Mouse (Mus musculus) right cerebral cortex, postnatal 25 days (tissue): Measurements from ENCODE around the gene Sectm1b.
"Not testable (repeated sequence)": the region's sequence is repeated elsewhere in the genome, so short reads cannot be mapped to it uniquely, and the experiment has no call there.

Experiments used
- DNase-seq: peaks from one replicate; pipeline ENCODE4 v3.0.0; 2022

Sectm1b gene

DNA sequence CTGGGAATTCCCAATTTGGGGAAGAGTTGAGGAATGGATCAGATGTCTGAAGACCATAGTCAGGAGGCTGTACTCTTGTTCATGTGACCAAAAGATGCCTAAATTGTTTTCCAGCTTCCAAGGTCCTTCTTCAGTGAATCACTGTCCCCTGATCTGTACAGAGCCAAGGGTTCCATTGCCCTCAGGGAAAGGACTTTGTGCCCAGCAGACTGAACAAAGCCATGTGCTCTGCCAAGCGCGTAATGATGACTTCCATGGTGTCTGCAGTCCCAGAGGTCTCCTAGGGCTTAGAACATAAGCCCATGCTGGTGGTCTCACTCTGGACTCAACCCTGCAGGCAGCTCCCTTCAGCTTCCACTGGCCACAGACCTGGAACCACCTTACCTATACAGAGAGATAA, 4.5 kb upstream of the Sectm1b start:
- DNase-seq: no peak

DNA sequence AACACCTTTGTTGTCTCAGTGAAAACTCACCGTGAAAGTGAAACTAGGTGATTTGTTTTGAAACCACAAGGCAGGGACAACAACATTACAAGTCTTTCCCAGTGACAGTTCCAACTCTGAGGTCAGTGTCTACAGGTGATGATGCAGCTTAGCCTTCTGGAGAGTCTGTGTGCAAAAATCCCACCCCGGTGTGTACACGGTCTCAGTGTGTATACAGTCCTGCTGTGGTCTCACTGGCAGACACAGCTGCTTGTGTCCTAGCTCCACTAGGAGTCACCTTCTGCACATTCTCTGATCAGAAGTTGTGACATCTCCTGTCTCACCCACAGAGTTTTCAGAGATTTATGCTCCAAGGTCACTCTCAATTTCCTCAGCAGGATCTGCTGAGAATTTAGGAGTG, 828 bp upstream of the Sectm1b start:
- DNase-seq: no peak

DNA sequence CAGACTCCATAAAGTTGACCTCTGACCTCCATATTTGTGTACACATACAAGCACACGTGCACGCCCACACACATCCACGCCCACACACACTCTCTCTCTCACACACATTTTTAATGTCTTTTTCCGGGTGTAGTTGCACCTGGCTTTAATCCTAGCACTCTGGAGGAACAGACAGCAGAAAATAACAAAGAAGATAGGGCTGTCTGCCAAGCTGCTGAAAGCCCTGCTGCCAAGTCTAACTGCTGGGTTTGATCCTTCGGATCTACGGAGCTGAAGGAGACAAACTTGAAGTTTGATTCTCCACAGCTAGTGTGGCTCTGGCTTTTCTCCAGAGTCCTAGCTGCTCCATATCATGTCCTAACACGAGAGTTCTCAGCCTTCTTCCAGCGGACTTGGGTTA, 1.8 kb downstream of the Sectm1b start:
- no peak for DNase-seq

DNA sequence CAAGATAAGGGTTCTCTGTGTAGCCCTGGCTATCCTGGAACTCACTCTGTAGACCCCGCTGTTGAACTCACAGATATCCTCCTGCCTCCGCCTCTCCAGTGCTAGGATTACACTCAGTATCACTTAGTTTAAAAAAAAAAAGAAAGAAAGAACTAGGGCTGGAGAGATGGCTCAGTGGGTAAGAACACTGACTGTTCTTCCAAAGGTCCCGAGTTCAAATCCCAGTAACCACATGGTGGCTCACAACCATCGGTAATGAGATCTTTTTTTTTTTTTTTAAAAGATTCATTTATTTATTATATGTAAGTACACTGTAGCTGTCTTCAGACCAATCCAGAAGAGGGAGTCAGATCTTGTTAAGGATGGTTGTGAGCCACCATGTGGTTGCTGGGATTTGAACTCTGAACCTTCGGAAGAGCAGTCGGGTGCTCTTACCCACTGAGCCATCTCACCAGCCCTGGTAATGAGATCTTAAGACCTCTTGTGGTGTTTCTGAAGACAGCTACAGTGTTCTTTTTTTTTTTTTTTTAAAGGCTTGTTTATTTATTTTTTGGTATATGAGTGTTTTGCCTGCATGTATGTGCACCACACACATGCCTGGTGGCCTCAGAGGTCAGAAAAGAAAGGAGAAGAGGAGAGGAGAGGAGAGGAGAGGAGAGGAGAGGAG, 2.8 kb downstream of the Sectm1b start:
- not testable (repeated sequence) for DNase-seq

DNA sequence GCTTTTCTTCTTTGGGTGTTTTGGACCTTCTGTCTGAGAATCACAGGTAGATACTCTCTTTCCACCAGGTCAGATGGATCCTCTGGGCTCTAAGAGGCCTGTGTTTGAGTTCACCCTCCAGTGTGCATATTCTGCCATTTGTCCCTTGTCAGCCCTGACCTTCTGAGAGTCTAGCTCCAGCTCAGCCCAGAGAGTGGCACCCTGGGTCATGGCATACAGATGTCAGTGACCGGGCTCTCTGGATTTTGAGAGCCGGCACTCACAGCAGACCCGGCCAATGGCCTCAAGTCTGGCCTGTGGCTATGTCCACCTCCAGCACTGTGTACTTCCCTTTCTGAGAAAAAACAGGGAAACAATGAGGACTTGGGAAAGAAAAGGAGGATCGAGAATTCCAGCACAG, 3.9 kb downstream of the Sectm1b start:
- no peak for DNase-seq

DNA sequence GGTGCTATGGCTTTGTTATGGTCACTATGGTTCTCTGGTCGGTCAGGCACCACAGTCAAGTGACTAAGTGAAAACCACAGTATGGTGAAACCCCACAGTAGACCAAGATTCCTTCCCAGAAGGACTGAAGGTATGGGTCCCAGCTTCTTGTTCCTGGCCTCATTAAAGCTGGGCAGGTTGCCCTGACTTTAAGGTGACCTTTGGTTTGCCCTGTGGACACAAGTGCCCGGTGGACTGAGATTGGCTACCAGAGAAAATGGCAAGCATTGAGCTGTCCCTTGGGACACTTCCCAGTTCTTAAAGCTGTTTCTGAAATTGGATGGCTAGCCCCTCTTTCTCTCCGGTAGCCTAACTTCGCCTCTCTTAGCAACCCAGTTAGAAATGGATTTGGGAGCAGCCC, 4.4 kb downstream of the Sectm1b start:
- DNase-seq: no peak

DNA sequence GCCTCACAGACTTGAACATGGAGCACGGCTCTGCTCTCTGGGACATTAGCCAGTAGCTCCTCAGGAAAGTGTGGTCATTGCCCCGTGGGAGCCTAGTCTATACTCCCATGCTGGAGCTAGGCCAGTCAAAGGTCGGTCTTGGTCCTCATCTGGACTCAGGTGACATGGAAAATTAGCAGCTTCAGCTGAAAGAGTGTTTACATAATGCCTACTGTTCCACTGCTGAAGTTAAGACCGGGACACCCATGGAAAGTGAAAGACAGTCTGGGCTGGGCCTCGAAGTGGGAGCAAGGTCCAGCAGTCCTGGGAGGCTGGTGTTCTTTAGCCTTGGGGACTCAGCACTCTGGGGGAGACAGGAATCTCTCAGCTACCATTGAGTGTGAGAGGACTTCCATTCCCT, 5.2 kb downstream of the Sectm1b start:
- no peak for DNase-seq

DNA sequence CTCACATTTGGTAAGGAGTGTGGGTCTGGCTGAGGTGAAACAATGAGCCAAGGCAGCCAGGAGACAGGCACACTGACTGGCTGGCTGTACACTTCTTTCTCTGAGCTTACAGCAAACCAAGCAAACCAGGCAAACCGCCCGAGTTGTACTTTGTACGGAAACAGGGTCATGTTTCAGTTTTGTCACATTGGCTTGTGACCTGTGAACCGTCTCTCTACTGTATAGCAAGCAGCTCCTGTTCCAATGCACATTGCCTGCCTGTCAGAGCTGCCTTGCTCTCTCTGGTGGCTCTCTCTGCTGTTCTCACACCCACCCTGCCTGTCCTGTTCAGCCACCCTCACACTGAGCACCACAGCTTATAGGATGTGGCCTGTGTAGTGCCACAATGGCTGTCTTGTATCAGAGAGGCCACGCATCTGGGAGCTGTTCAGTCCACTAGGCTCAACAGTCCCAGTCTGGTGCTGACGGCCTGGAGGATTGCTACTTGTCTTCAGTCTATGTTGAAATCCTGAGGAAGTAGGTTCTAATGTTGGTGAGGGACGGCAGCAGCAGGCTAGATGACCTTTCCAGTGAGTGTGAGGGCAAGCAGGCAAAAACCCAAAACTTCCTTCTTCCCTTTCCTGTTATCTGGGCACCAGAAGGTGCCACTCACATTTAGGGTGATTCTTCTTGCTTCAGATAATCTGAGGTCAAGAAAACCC, 6.7 kb downstream of the Sectm1b start:
- DNase-seq: no peak

DNA sequence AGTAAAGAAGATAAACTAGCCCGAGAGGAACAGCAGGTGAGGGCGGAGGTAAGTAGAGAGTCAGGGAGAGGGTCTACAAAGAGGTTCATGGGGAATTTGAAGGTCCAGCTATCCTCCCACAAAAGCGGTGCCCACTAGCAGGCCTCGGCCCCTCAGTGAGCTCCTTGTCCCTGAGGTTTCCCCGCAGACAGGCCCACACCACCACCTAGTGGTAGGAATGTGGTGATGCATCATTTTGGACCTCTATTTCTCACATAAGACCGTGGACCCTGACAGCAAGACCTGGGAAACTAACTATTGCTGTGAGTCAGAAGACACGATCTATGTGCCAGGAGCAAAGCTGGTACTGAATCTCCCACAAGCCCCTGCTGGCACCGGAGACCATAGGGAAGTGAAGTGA, 9.8 kb downstream of the Sectm1b start:
- DNase-seq: peak; percentile 64

DNA sequence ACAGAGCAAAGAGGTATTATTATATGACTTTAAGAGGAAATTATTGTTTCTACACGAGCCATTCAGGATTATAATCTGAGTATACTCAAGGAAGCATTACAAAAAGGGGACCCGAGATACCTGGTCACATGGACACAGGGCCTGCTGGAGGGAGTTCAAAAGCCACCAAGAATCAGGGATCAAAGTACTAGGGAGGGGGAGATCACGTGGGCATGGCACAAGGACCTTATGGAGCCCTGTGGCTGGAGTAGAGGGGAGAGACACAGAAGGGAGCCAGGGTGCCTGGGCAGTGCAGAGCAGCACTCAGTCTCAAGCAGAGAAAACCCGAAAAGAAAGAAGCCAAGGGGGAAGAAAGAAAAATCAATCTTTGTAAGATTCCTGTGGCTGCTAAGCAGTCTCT, 11.0 kb downstream of the Sectm1b start:
- DNase-seq: no peak

DNA sequence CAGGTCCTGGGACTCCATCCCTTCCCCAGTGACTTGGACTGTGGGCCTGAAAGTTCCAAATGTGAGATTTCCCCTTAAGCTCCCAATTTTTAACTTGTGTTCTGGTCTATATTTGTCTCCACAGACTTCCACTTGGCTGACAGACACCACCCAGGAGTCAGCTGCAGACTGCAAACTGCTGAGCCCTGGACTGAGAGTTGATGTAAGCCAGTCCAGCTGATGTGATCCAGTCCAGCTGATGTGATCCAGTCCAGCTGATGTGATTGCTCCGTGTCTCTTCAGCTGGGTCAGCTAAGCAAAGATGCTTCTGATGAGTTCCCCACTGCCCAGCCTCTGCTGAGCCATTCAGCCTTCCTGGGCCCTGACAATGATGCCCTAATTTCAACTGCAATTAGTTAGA, 11.6 kb downstream of the Sectm1b start:
- no peak for DNase-seq

DNA sequence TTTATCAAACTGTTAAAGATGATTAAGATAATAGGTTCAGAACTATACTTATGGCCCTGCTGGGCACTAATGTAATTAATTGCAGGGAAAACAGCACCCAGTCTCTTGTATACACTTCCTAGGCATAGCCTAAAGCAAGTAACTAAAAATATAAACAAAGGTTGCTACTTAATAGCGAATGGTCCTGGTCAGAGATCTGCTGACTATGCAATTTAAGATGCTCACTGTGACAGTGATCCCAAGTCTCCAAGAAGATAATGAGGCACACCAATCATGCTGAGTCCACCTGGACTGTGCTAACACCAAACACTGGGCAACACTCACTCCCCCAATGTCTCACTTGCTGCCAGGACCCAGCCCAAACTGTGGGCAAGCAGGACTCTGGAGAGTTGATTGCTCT, 13.5 kb downstream of the Sectm1b start:
- no peak for DNase-seq

DNA sequence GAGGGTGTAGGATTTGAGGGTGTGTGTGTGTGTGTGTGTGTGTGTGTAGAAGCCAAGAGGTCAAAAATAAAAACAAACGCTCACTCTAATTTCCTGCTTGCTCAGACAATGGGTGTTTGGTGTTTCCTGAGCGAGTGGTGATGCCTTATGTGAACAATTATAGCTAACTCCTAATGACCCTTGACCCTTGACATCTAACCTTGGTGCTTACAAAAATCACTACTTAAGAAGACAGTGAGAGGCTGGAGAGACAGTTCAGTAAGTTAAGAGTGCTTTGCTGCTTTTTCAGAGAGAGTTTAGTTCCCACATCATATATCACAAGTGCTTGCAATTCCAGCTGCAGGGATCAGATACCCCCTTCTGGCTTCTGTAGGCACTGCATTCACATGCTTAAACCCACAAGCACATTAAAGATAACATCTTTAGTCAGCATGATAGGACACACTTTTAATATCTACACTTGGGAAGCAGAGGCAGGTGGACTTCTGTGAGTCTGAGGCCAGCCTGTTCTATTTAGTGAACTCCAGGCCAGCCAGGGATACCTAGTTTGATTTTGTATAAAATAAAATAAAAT, 15.5 kb downstream of the Sectm1b start:
- DNase-seq: no peak

DNA sequence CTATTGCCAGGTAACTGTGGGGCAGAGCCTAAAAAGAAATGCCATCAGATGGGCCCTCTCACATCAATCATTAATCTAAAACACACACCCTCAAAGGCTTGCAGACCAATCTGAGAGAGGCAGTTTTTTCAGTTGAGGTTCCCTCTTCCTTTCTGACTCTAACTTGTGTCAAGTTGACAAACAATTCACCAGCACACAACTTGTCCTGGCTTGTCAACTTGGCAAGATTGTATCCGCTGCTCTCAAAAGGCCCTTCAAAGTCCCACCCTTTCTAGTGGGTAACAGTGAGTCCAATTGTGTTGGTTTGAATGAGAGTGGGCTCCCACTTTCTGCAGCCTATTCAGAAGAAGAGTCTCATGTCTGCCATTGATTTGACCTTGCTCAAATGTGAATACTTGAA, 18.1 kb downstream of the Sectm1b start:
- no peak for DNase-seq

DNA sequence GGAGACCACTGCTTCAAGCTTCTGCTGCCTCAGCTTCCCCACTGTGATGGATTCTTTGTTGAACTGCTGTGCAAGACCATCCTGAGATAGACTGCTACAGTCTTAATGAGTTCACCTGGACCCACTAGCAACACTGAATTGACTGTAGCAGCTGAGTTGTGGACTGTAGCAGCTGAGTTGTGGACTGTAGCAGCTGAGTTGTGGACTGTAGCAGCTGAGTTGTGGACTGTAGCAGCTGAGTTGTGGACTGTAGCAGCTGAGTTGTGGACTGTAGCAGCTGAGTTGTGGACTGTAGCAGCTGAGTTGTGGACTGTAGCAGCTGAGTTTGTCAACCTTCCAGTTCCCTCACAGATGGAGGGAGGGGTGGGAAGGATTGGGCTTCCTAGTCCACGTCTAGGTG, 20.3 kb downstream of the Sectm1b start:
- DNase-seq: not testable (repeated sequence)

DNA sequence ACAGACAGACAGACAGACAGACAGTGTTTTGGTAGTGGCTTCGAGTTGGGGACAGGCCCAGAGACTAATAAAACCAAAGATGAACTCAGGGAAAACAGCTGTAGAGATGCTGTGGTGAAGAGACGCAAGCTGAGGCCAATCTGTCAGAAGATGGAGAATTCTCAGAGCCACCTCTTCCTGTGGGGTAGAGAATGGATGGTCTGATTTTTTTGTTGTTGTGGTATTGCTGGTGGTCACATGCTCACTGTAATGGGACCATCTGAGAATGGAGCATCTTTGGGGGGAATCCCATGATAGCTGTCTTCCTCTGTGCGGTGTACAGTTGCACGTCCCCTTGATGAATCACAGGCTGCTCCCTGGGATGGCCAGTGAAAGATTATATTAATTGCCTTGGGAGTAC, 20.9 kb downstream of the Sectm1b start:
- no peak for DNase-seq

DNA sequence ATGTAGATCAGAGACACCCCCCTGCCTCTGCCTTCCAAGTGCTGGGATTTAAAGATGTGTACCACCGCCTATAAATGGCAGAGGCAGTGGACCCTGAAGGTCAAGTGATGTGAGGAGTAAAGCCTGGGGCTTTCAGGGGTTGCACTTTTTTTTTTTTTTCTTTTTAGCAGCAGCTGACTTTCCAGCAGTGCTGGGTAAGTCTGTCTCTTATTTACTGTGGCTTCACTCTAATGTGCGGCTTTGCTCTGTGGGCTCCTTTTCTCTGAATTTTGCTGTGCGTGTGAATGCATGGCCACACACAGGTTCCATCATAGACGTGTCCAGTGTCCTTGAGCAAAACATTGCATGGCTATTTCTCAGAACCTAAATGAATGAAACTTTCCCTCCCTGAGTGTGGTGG, 21.7 kb downstream of the Sectm1b start:
- no peak for DNase-seq

DNA sequence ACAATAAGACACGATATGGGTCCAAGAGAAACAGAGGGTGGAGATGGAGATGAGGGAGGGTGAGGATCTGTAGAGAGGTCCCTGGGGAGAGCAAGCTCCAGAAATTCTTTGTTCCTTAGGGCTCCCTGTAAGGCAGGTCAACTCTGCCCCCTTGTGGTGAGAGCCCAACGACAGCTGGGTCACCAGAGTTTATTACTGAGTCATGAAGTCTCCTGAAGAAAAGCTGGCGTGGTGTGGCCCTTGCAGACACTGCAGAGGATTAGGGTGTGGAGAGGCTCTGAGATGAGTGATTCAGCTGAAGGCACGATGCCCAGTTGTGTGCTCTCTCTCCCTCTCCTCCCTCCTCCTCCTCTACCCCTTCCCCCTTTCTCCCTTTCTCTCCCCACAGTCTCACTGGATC, 22.2 kb downstream of the Sectm1b start:
- peak; percentile 76 for DNase-seq

DNA sequence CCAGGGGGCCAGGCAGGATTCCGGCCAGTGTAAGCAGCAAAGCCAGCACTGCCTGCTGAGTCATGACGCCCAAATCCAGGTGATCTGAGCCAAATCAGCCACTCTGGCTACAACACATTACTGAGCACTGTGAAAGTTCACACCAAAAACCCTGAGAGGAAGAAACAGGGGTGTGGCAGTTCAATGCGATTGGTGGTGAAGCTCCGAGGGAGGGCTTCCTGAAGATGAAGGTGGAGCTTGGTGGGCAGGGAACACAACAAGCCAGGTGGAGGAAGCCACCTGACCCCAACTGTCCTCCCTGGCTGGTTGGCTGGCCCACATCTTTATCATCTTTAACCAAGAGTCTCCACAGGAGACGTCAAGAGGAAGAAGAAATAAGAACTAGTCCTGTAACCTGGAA, 24.1 kb downstream of the Sectm1b start, which contains the start of gene Cd7:
Gene Cd7 (minus strand): TSS at position 117 of the 400 bp plus-strand sequence.
- peak; percentile 31 for DNase-seq

DNA sequence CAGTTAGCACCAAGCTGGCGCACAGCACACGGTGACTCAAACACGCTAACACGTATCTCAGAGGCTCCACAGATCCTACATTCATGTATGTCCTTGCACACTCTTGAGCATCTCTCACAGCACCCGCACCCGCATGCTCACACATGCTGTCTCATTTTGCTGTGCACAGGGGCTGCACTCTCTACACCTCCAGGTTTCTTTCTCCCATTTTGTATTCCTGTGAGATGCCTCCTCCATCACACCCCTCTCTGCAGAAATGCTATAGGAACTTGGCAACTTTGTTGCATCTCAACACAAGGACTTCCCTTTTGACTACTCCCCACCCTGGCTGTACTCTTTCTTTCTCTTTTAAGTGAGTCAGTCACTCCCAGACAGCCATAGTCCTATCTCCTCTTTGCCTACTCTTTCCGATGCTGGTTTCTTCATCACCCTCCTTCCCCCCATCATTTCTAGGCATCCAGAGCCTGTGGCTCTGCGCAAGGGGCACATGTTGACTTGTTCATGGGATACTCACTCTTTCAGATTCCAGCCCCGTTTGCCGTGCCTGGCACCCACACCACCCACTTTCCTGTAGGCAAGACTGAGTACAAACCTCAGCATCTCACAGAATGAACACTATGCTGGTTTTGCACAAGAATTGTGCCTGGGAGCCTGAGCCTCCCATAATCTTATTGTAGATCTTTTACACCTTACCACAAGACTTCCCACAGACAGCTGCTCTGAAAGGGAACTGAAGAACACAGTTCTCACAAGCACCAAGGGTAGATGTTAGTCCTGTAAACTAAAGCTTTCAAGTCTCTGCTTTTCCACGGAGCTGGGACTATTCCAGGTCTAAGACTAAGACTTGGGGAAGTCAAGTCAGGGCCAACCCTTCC, 24.8 kb downstream of the Sectm1b start:
- DNase-seq: peak; percentile 25

DNA sequence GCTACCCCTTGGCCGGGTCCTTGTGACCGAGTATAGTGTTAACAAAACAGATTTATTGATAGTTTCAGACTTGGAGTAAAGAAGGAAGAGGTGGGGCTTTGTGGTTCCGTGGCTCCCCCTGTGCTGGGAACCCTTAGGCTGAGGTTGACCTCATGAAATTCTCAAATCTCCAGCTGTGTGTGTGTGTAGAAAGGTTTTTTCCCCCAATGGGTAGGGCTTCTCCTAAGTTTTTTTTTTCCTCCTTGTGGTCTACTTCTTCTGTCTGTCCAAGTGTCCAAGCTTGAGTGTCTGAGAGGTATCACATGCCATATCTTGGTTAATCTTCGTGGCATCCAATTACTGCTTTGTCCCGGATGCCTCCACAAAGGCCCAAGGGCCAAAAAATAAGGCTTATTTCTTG, 30.3 kb downstream of the Sectm1b start:
- no peak for DNase-seq

DNA sequence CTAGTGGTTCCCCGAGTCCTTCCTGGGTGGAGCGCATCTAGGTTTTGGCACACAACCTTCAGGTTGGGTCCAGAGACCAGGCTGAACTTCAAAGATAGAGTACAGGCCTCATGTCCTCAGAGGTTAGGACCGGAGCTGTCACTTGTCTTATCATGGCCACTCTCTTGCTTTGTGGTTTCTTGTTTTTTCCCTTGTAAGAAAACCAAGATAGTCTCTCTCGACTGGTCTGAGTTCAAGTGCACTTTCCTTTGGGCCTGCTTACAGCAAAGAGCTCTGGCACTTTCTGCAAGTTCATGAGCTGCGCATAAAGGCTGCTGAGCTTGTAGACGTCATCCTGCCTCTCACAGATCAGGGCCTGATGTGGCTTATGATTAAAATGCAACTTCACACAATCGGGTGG, 36.1 kb downstream of the Sectm1b start:
- no peak for DNase-seq

DNA sequence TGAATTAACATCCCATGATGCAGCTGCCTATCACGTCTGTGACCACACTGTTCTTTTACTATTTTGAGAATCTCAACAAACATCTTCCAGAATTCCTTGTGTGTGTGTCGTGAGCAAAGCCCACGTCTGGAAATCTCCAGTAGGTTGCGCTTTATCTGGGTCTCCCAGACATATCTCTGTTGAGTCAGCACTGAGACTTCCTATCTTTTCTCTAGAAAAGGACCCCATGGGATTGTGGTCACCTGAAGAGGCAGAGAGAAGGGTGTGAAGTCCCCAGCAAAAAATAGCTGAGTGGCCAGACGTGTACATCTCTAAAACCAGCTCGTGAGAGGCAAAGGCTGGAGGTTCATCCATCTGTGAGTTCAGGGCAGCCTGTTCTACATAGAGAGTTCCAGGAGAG, 39.2 kb downstream of the Sectm1b start:
- no peak for DNase-seq

DNA sequence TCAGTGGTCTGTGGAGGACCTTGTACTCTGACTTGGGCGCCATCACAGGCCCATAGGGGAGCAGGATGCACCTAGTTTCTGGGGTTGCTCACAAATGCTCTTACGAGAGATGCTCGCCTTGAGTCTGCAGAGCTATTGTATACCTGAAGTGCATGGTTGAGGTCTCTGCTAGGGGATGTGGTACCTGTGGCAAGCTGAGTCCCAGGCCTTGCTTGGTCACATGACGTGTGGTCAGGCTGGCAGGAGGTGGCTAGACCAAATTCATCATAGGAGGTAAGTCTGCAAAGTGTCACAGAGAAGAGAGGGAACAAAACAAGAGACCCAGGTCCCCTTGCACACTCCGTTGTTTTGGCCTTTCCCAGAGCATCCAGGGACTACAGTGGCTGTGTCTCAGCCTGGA, 43.9 kb downstream of the Sectm1b start:
- DNase-seq: no peak
